Mouse (Mus musculus) right cerebral cortex, postnatal 25 days (tissue): ENCODE data around the gene Zcchc24.

ENCODE experiments used
- DNase-seq: peaks from one replicate; pipeline ENCODE4 v3.0.0; 2022

Zcchc24 gene

GRCm38 (mm10) chr14:25663649-25664309 is 105.1 kb downstream of the Zcchc24 start:
- no peak for DNase-seq
